Mouse (Mus musculus) bone marrow macrophage, adult 2 months (primary cell): ENCODE measurements around the gene Hoxa4.

ENCODE experiments used
- CTCF ChIP-seq: IDR thresholded peaks from 2 replicates; pipeline ENCODE4 v1.5.1; 2012; ENCODE audit warnings: low read depth, mild to moderate bottlenecking, low read length, moderate library complexity
- POLR2A ChIP-seq: IDR thresholded peaks from 2 replicates; pipeline ENCODE4 v1.6.1; 2012; ENCODE audit warnings: mild to moderate bottlenecking, low read depth, low read length, borderline replicate concordance

GRCm38 (mm10) chr6:52162611-52163365, 28.8 kb downstream of the Hoxa4 start:
- TF ChIP-seq CTCF (no peak), POLR2A (no peak)
